Mouse (Mus musculus) hindbrain, embryonic 12.5 days (tissue): ENCODE data around the gene Ift122. TPM values are rescaled to one million over a fixed set of nuclear protein-coding genes. Genes with fewer than 3 reads are reported as not detected.
A peak's percentile ranks its signal among the peaks of the same experiment; 100 is the strongest.

ENCODE experiments used
- ATAC-seq: fragments of 200-750 bp; cut with Nextera tagmentation; 2 replicates; pipeline ENCODE4 v1.8.0; 2017; ENCODE audit warnings: moderate TSS enrichment; ENCODE audit not compliant: low FRiP score
- H3K27ac ChIP-seq: fragments of 300-500 bp; sonication (generic); 2 replicates; pipeline ENCODE4 v1.5.1; 2016; ENCODE audit warnings: mild to moderate bottlenecking
- H3K27me3 ChIP-seq: fragments of 300-500 bp; sonication (generic); 2 replicates; pipeline ENCODE4 v1.6.1; 2016; ENCODE audit warnings: mild to moderate bottlenecking
- H3K36me3 ChIP-seq: fragments of 300-500 bp; sonication (generic); 2 replicates; pipeline ENCODE4 v1.6.1; 2016; ENCODE audit warnings: mild to moderate bottlenecking
- H3K4me1 ChIP-seq: fragments of 300-500 bp; sonication (generic); 2 replicates; pipeline ENCODE4 v1.6.1; 2016
- H3K4me2 ChIP-seq: fragments of 300-500 bp; sonication (generic); replicated peaks from 2 replicates; pipeline ENCODE4 v1.6.1; 2016; ENCODE audit warnings: mild to moderate bottlenecking
- H3K4me3 ChIP-seq: fragments of 300-500 bp; sonication (generic); 2 replicates; pipeline ENCODE4 v1.5.1; 2016; ENCODE audit warnings: mild to moderate bottlenecking
- H3K9ac ChIP-seq: fragments of 300-500 bp; sonication (generic); 2 replicates; pipeline ENCODE4 v1.6.1; 2016; ENCODE audit warnings: mild to moderate bottlenecking, moderate library complexity
- H3K9me3 ChIP-seq: fragments of 300-500 bp; sonication (generic); replicated peaks from 2 replicates; pipeline ENCODE4 v1.6.1; 2016; ENCODE audit warnings: mild to moderate bottlenecking
- WGBS: fragments of 180-500 bp; shearing (Covaris S2); methylation state at CpG from one replicate; pipeline ENCODE4 v1.1.7; 2016; 5-methylcytosine and 5-hydroxymethylcytosine counted together
- polyA plus RNA-seq: library from polyadenylated mRNA; unstranded; fragments of >200 nt; fragmentation: Nextera tagmentation; extraction: Ambion mirVana; gene quantifications from 2 replicates; pipeline ENCODE4 v1.2.1, GENCODE M21; 2016

Ift122 gene
- polyA plus RNA-seq, 1 experiment from 2014 or later, result 31.5 TPM

- no peaks in the 10 kb centered on the region for H3K27me3 ChIP-seq
- WGBS, result 87% methylated on average over 6 of the region's 6 CpGs
- no peak overlapping the region for H3K4me2 ChIP-seq
- peaks cover 40% of the 10 kb centered on the region for H3K36me3 ChIP-seq
- no peaks in the 10 kb centered on the region for H3K4me1 ChIP-seq
- H3K4me3 ChIP-seq, result no peak overlapping the region
- H3K9me3 ChIP-seq, result no peaks in the 10 kb centered on the region
- no peak overlapping the region for H3K9ac ChIP-seq
- no peak for ATAC-seq
- H3K27ac ChIP-seq, result no peak overlapping the region
Observed at GRCm38 (mm10) chr6:115878694-115879093, 25.4 kb downstream of the Ift122 start.

- no peak overlapping the region for H3K4me2 ChIP-seq
- no peaks in the 10 kb centered on the region for H3K27me3 ChIP-seq
- peaks cover 40% of the 10 kb centered on the region for H3K36me3 ChIP-seq
- no peak for ATAC-seq
- H3K9me3 ChIP-seq, result no peaks in the 10 kb centered on the region
- no peak overlapping the region for H3K9ac ChIP-seq
- H3K27ac ChIP-seq, result no peak overlapping the region
- 83% methylated on average over 6 of the region's 6 CpGs for WGBS
- no peaks in the 10 kb centered on the region for H3K4me1 ChIP-seq
- no peak overlapping the region for H3K4me3 ChIP-seq
Observed at GRCm38 (mm10) chr6:115879736-115880135, 26.5 kb downstream of the Ift122 start.

- peaks cover 35% of the 10 kb centered on the region for H3K36me3 ChIP-seq
Observed at GRCm38 (mm10) chr6:115880751-115881150, 27.5 kb downstream of the Ift122 start.

GRCm38 (mm10) chr6:115884018-115884417 lies 30.7 kb downstream of the Ift122 start:
- Histone ChIP-seq H3K4me1 (no peaks in the 10 kb centered on the region), H3K4me2 (no peak overlapping the region), H3K9ac (no peak overlapping the region), H3K27me3 (no peaks in the 10 kb centered on the region), H3K36me3 (peaks cover 36% of the 10 kb centered on the region), H3K9me3 (no peaks in the 10 kb centered on the region; the same call in 1 of the 2 replicates), H3K4me3 (no peak overlapping the region), H3K27ac (no peak overlapping the region)
- ATAC-seq, result no peak

More at GRCm38 (mm10) chr6:115880751-115881150, 27.5 kb downstream of the Ift122 start:
- Histone ChIP-seq H3K9ac (no peak overlapping the region), H3K9me3 (no peaks in the 10 kb centered on the region), H3K4me2 (no peak overlapping the region), H3K4me3 (no peak overlapping the region), H3K4me1 (no peaks in the 10 kb centered on the region), H3K27me3 (no peaks in the 10 kb centered on the region), H3K27ac (no peak overlapping the region)
- no peak for ATAC-seq
- WGBS, result 93% methylated on average over 8 of the region's 8 CpGs

GRCm38 (mm10) chr6:115886894-115887293 lies 33.6 kb downstream of the Ift122 start:
- H3K4me2 ChIP-seq, result no peak overlapping the region
- H3K27me3 ChIP-seq, result no peaks in the 10 kb centered on the region
- no peak overlapping the region for H3K9ac ChIP-seq
- peaks cover 26% of the 10 kb centered on the region for H3K36me3 ChIP-seq
- WGBS, result 69% methylated on average over 4 of the region's 4 CpGs
- H3K27ac ChIP-seq, result no peak overlapping the region
- H3K4me1 ChIP-seq, result peaks cover 10% of the 10 kb centered on the region
- no peak for ATAC-seq
- no peak overlapping the region for H3K4me3 ChIP-seq
- no peaks in the 10 kb centered on the region; the same call in 1 of the 2 replicates for H3K9me3 ChIP-seq

- Histone ChIP-seq H3K4me3 (no peak overlapping the region), H3K9ac (no peak overlapping the region), H3K27ac (no peak overlapping the region), H3K36me3 (peaks cover 37% of the 10 kb centered on the region), H3K9me3 (no peaks in the 10 kb centered on the region; the same call in 1 of the 2 replicates), H3K27me3 (no peaks in the 10 kb centered on the region; the same call in 1 of the 2 replicates), H3K4me1 (peaks cover 17% of the 10 kb centered on the region), H3K4me2 (no peak overlapping the region)
- 98% methylated on average over 3 of the region's 3 CpGs for WGBS
- no peak for ATAC-seq
Observed at GRCm38 (mm10) chr6:115888296-115888695, 35.0 kb downstream of the Ift122 start.

GRCm38 (mm10) chr6:115890601-115891000 lies 37.3 kb downstream of the Ift122 start:
- no peak overlapping the region for H3K4me2 ChIP-seq
- peaks cover 17% of the 10 kb centered on the region for H3K4me1 ChIP-seq
- no peak overlapping the region for H3K27ac ChIP-seq
- WGBS, result 82% methylated on average over 8 of the region's 8 CpGs
- H3K9me3 ChIP-seq, result no peaks in the 10 kb centered on the region; the same call in 1 of the 2 replicates
- H3K36me3 ChIP-seq, result peaks cover 46% of the 10 kb centered on the region
- H3K4me3 ChIP-seq, result no peak overlapping the region
- no peaks in the 10 kb centered on the region; the same call in 1 of the 2 replicates for H3K27me3 ChIP-seq
- no peak overlapping the region for H3K9ac ChIP-seq
- ATAC-seq, result no peak

GRCm38 (mm10) chr6:115891061-115891460 lies 37.8 kb downstream of the Ift122 start:
- H3K27me3 ChIP-seq, result no peaks in the 10 kb centered on the region; the same call in 1 of the 2 replicates
- H3K9me3 ChIP-seq, result no peaks in the 10 kb centered on the region; the same call in 1 of the 2 replicates
- H3K4me2 ChIP-seq, result no peak overlapping the region
- H3K9ac ChIP-seq, result no peak overlapping the region
- 0 out of 2 replicates have a peak overlapping the region, but pooled peaks have one; percentile 23 for H3K27ac ChIP-seq
- H3K4me1 ChIP-seq, result peaks cover 19% of the 10 kb centered on the region
- 66% methylated on average over 6 of the region's 6 CpGs for WGBS
- ATAC-seq, result peak; percentile 35; the same call in 1 of the 2 replicates
- no peak overlapping the region for H3K4me3 ChIP-seq
- H3K36me3 ChIP-seq, result peaks cover 46% of the 10 kb centered on the region

GRCm38 (mm10) chr6:115891497-115892061 lies 38.3 kb downstream of the Ift122 start:
- 35% methylated on average over 8 of the region's 8 CpGs for WGBS

GRCm38 (mm10) chr6:115892363-115892762 lies 39.1 kb downstream of the Ift122 start:
- H3K27me3 ChIP-seq, result no peaks in the 10 kb centered on the region; the same call in 1 of the 2 replicates
- H3K9me3 ChIP-seq, result no peaks in the 10 kb centered on the region; the same call in 1 of the 2 replicates
- H3K27ac ChIP-seq, result no peak overlapping the region
- H3K4me3 ChIP-seq, result no peak overlapping the region
- H3K4me1 ChIP-seq, result peaks cover 21% of the 10 kb centered on the region
- no peak overlapping the region for H3K4me2 ChIP-seq
- ATAC-seq, result no peak
- 64% methylated on average over 3 of the region's 3 CpGs for WGBS
- no peak overlapping the region for H3K9ac ChIP-seq
- peaks cover 37% of the 10 kb centered on the region for H3K36me3 ChIP-seq

More at GRCm38 (mm10) chr6:115891497-115892061, 38.3 kb downstream of the Ift122 start:
- H3K4me1 ChIP-seq, result peaks cover 21% of the 10 kb centered on the region
- no peak overlapping the region for H3K4me2 ChIP-seq
- H3K9me3 ChIP-seq, result no peaks in the 10 kb centered on the region; the same call in 1 of the 2 replicates
- H3K4me3 ChIP-seq, result no peak overlapping the region
- peaks cover 44% of the 10 kb centered on the region for H3K36me3 ChIP-seq
- H3K9ac ChIP-seq, result no peak overlapping the region
- H3K27me3 ChIP-seq, result no peaks in the 10 kb centered on the region; the same call in 1 of the 2 replicates
- ATAC-seq, result peak; percentile 54
- H3K27ac ChIP-seq, result no peak overlapping the region

- Histone ChIP-seq H3K36me3 (peaks cover 28% of the 10 kb centered on the region), H3K27ac (no peak overlapping the region), H3K9ac (no peak overlapping the region), H3K4me2 (no peak overlapping the region), H3K4me1 (peaks cover 17% of the 10 kb centered on the region), H3K9me3 (no peaks in the 10 kb centered on the region), H3K4me3 (no peak overlapping the region), H3K27me3 (no peaks in the 10 kb centered on the region; the same call in 1 of the 2 replicates)
- 41% methylated on average over 1 of the region's 1 CpGs for WGBS
- ATAC-seq, result no peak
Observed at GRCm38 (mm10) chr6:115896346-115896745, 43.1 kb downstream of the Ift122 start.

GRCm38 (mm10) chr6:115897117-115897516 lies 43.8 kb downstream of the Ift122 start:
- H3K4me1 ChIP-seq, result peaks cover 13% of the 10 kb centered on the region
- no peak overlapping the region for H3K4me3 ChIP-seq
- no peaks in the 10 kb centered on the region; the same call in 1 of the 2 replicates for H3K27me3 ChIP-seq
- 0 out of 2 replicates have a peak overlapping the region, but pooled peaks have one; percentile 2 for H3K9ac ChIP-seq
- peaks cover 25% of the 10 kb centered on the region for H3K36me3 ChIP-seq
- H3K9me3 ChIP-seq, result no peaks in the 10 kb centered on the region
- 81% methylated on average over 4 of the region's 4 CpGs for WGBS
- H3K4me2 ChIP-seq, result no peak overlapping the region
- no peak for ATAC-seq
- no peak overlapping the region for H3K27ac ChIP-seq
